Comparison of ENCODE assay signal across 12 mouse cellular contexts in genomic region chr15:84729685-84730084, GRCm38 (mm10). TPM values are rescaled to one million over a fixed set of nuclear protein-coding genes. Genes with fewer than 3 reads are reported as not detected.
DNase-seq lines count a peak whose midpoint lies in the region; ATAC-seq lines count a peak whose summit lies in the region.
"Had no signal": no experiment of that assay in that cellular context is flagged by ENCODE, and none has a peak within 500 bp of the region (broad histone marks: within the 10 kb centered on the region; RNA-seq: fewer than 3 reads in every experiment).

No protein-coding gene starts in this region.

- H3K27ac ChIP-seq in forebrain, embryonic 14.5 days (ENCODE audit: low read depth, low read length), result no peak overlapping the region
- H3K27ac ChIP-seq in forebrain, embryonic 13.5 days, result no peak overlapping the region
- H3K27ac ChIP-seq: embryonic facial prominence, embryonic 12.5 days; hindbrain, embryonic 12.5 days; liver, embryonic 12.5 days had no signal

- no peak overlapping the region for H3K9ac ChIP-seq in forebrain, embryonic 14.5 days (ENCODE audit: low read length)
- no peak overlapping the region for H3K9ac ChIP-seq in forebrain, embryonic 13.5 days
- H3K9ac ChIP-seq: embryonic facial prominence, embryonic 12.5 days; liver, embryonic 12.5 days had no signal

- WGBS in forebrain, embryonic 14.5 days, result 66% methylated on average over 6 of the region's 6 CpGs
- 74% methylated on average over 6 of the region's 6 CpGs for WGBS in forebrain, embryonic 13.5 days

- intact Hi-C loops in left cerebral cortex, postnatal 4 days (cut with DNase I), result no loop called here
- intact Hi-C loops in left cerebral cortex, postnatal 36 days (cut with DNase I), result no loop called here

- no peak overlapping the region for H3K4me2 ChIP-seq in forebrain, embryonic 14.5 days (ENCODE audit: low read length)
- no peak overlapping the region for H3K4me2 ChIP-seq in forebrain, embryonic 13.5 days
- H3K4me2 ChIP-seq: embryonic facial prominence, embryonic 12.5 days; hindbrain, embryonic 12.5 days; liver, embryonic 12.5 days; midbrain, embryonic 11.5 days had no signal

- no peaks in the 10 kb centered on the region for H3K36me3 ChIP-seq in forebrain, embryonic 14.5 days (ENCODE audit: control insufficient read depth, insufficient read depth, low read length)
- no peaks in the 10 kb centered on the region for H3K36me3 ChIP-seq in forebrain, embryonic 13.5 days (ENCODE audit: poor library complexity, severe bottlenecking)
- H3K36me3 ChIP-seq: embryonic facial prominence, embryonic 12.5 days; hindbrain, embryonic 12.5 days; liver, embryonic 12.5 days had no signal

- ATAC-seq in forebrain, embryonic 14.5 days, result no peak
- ATAC-seq in forebrain, embryonic 13.5 days, result no peak
- ATAC-seq in frontal cortex, adult (ENCODE audit: low TSS enrichment), result no peak
- ATAC-seq: liver, embryonic 12.5 days had no signal

- no peaks in the 10 kb centered on the region for H3K9me3 ChIP-seq in forebrain, embryonic 14.5 days (replicated peaks; ENCODE audit: control insufficient read depth, low read length)
- no peaks in the 10 kb centered on the region for H3K9me3 ChIP-seq in forebrain, embryonic 13.5 days (replicated peaks)
- H3K9me3 ChIP-seq: embryonic facial prominence, embryonic 12.5 days; hindbrain, embryonic 12.5 days; liver, embryonic 12.5 days had no signal

- no peak overlapping the region for H3K4me3 ChIP-seq in forebrain, embryonic 14.5 days (ENCODE audit: low read depth, low read length)
- H3K4me3 ChIP-seq in forebrain, embryonic 13.5 days, result no peak overlapping the region
- H3K4me3 ChIP-seq: embryonic facial prominence, embryonic 12.5 days; hindbrain, embryonic 12.5 days; liver, embryonic 12.5 days had no signal

- peak; percentile 10 for DNase-seq in forebrain, embryonic 14.5 days (ENCODE audit: low spot score)
- peak; percentile 96 for DNase-seq in left cerebral cortex, postnatal 4 days
- DNase-seq in left cerebral cortex, postnatal 36 days (ENCODE audit: low spot score in 2 of 2), result no peak
- peak; percentile 3 for DNase-seq in cerebellum, adult 9-10 months
- DNase-seq in layer of hippocampus, postnatal 10 days (ENCODE audit: low spot score in 2 of 2), result peak; percentile 70
- DNase-seq in kidney, postnatal 14 days, result no peak

- H3K27me3 ChIP-seq in forebrain, embryonic 14.5 days (replicated peaks; ENCODE audit: control insufficient read depth, insufficient read depth, low read length), result no peaks in the 10 kb centered on the region
- no peaks in the 10 kb centered on the region for H3K27me3 ChIP-seq in forebrain, embryonic 13.5 days
- H3K27me3 ChIP-seq: embryonic facial prominence, embryonic 12.5 days; hindbrain, embryonic 12.5 days had no signal

- no peaks in the 10 kb centered on the region for H3K4me1 ChIP-seq in forebrain, embryonic 14.5 days (ENCODE audit: control insufficient read depth, insufficient read depth, low read length)
- peaks cover 9% of the 10 kb centered on the region for H3K4me1 ChIP-seq in forebrain, embryonic 13.5 days

RNA-seq across cellular contexts. Expression of gene Arhgap8, which starts 9.8 kb away (rescaled TPM):
- 0.20 and 0.37 TPM in 2 replicates for polyA plus RNA-seq in forebrain, embryonic 14.5 days (2014; fragmentation: Nextera tagmentation; extraction: Ambion mirVana)
- polyA plus RNA-seq in forebrain, embryonic 13.5 days (2015; fragmentation: Nextera tagmentation; extraction: Ambion mirVana), result 0.11 and 0.34 TPM in 2 replicates
- under 1 TPM; 0.26 to 0.56 TPM for total RNA-seq in left cerebral cortex, postnatal 4 days (2021)
- total RNA-seq in left cerebral cortex, postnatal 36 days (2021), result under 1 TPM; 0.74 to 0.75 TPM
- total RNA-seq in layer of hippocampus, postnatal 10 days (2021), result under 1 TPM; 0.27 to 0.89 TPM

Comparison
In these comparisons a context has a peak if more than half of its experiments do, and no peak if none do; other contexts are left out.
1. DNase-seq: peak in forebrain, embryonic 14.5 days (single experiment), left cerebral cortex, postnatal 4 days (single experiment), cerebellum, adult 9-10 months (single experiment) and layer of hippocampus, postnatal 10 days (2 of 2); none in left cerebral cortex, postnatal 36 days (0 of 2) and kidney, postnatal 14 days (single experiment).